Mouse (Mus musculus) ES-Bruce4 (cell line): ENCODE data around the gene Glb1l. TPM values are rescaled to one million over a fixed set of nuclear protein-coding genes. Genes with fewer than 3 reads are reported as not detected.
A peak's percentile ranks its signal among the peaks of the same experiment; 100 is the strongest.

Experiments
- H3K27ac ChIP-seq: 2 replicates; pipeline ENCODE4 v1.5.1; 2012; ENCODE audit warnings: low read length, inconsistent platforms; ENCODE audit not compliant: insufficient read depth
- H3K27me3 ChIP-seq: 2 replicates; pipeline ENCODE4 v1.6.1; 2012; ENCODE audit warnings: mild to moderate bottlenecking, low read length, inconsistent platforms; ENCODE audit not compliant: control insufficient read depth, poor library complexity, insufficient read depth, severe bottlenecking
- H3K36me3 ChIP-seq: 2 replicates; pipeline ENCODE4 v1.6.1; 2012; ENCODE audit warnings: inconsistent platforms, mild to moderate bottlenecking, low read length, moderate library complexity; ENCODE audit not compliant: control insufficient read depth, poor library complexity, insufficient read depth, severe bottlenecking
- H3K4me1 ChIP-seq: one replicate; pipeline ENCODE4 v1.8.1; 2011; ENCODE audit warnings: low read length; ENCODE audit not compliant: control insufficient read depth, insufficient read depth
- H3K4me3 ChIP-seq: 2 replicates; pipeline ENCODE4 v1.5.1; 2011; ENCODE audit warnings: low read depth, mild to moderate bottlenecking, low read length
- H3K9ac ChIP-seq: 2 replicates; pipeline ENCODE4 v1.6.1; 2012; ENCODE audit warnings: low read depth, mild to moderate bottlenecking, inconsistent platforms; ENCODE audit not compliant: poor library complexity, severe bottlenecking
- H3K9me3 ChIP-seq: replicated peaks from 2 replicates; pipeline ENCODE4 v1.6.1; 2012; ENCODE audit warnings: mild to moderate bottlenecking, low read length, inconsistent platforms; ENCODE audit not compliant: control insufficient read depth, poor library complexity, insufficient read depth, severe bottlenecking
- CTCF ChIP-seq: IDR thresholded peaks from one replicate; pipeline ENCODE4 v1.8.1; 2011; ENCODE audit warnings: low read depth, low read length
- EP300 ChIP-seq: IDR thresholded peaks from 2 replicates; pipeline ENCODE4 v1.6.1; 2011; ENCODE audit warnings: low read depth, low read length; ENCODE audit not compliant: insufficient read depth
- POLR2A ChIP-seq: IDR thresholded peaks from one replicate; pipeline ENCODE4 v1.8.1; 2011; ENCODE audit warnings: low read length; ENCODE audit not compliant: insufficient read depth
- polyA plus RNA-seq: library from polyadenylated mRNA; stranded (reverse); fragments of >200 nt; gene quantifications from 2 replicates; pipeline ENCODE4 v1.2.4, GENCODE M21; 2011; ENCODE audit warnings: low read depth; ENCODE audit not compliant: missing spikeins, insufficient read depth, insufficient read length

The Glb1l gene
- polyA plus RNA-seq: 5.1 and 10.6 TPM in 2 replicates

DNA sequence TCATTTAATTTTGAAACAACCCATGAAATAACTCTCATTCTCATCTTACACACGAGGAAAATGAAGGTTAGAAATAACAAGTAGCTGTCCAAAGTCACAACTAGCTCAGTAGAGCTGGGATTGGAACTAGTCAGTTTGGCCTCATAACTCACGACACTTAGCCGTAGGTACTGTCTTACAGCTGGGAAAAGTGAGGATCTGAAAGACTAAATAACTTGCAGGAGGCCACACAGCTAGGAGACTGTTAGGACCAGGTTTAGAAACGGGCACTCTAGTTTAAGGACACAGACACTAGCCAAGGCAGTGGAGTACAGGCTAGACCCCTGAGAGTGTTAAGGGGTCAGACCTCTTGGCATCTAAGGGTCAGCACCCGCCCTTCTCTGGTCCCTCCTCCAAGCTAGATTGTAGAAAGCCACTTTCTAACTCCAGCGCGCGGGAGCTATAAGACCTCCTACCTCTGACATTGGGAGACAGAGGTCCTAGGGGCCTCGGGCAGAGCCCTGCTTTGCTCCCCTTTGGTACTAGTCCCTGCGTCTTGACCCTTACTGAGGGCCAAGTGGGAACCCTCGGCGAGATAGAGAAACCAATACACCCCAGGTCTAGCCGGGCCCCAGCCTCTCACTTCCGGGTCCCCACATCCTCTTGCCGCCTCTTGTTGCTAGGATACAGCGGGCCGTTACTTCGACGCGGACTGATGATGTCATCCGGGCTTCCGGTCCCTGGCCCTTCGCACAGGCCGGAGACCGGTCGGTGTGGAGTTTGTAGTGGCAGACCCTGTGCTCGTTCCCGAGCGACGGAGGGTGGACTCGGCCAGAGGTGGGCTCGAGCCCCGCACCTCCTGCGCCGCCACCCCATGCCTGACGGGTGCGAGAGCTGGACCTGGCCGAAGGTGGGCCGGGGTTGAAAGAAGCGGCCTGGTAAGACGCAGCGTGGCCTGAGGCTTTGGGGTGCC lies at the start of gene Glb1l, which contains the start of gene Stk16:
Gene Glb1l (minus strand): TSS at position 678 of the 952 bp plus-strand sequence.
Gene Stk16 (plus strand): TSS at position 703 of the 952 bp plus-strand sequence.
- Histone ChIP-seq H3K27me3 (no peaks in the 10 kb centered on the region), H3K4me3 (peak within 1 kb of the TSS; percentile 97), H3K9ac (peak within 1 kb of the TSS; percentile 79), H3K9me3 (no peaks in the 10 kb centered on the region), H3K27ac (no peak within 1 kb of the TSS), H3K4me1 (peaks cover 2% of the 10 kb centered on the region), H3K36me3 (peaks cover 24% of the 10 kb centered on the region)
- TF ChIP-seq CTCF (no peak), POLR2A (peak; percentile 54)

DNA sequence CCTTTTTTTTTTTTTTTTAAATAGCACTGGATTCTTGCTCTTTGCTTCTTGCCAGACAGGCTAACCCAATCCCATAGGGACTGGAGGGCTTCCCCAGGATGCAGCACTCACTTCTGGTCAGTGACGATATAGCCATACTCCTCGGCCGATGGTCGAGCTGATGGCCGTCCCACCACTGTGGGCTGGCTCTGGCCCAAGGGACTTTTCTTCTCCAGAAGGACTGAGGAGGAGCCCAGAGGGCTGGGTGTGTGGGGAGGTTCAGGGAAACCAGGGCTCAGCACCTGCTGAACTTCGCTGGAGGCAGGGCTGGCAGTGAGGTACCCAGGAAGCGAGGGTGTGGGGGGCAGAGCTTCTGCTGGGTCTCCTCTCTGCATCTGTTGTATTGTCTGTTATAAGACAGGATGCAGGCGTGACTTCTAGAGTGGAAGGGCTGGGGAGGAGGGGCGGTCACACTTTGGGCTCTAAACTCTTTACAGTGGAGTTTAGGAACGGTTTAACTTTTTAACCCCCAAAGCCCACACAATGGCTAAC lies 45.0 kb upstream of the Glb1l start:
- no peaks in the 10 kb centered on the region for H3K36me3 ChIP-seq
- no peak overlapping the region for H3K9ac ChIP-seq
- H3K9me3 ChIP-seq: no peaks in the 10 kb centered on the region
- no peak for TF ChIP-seq POLR2A
- TF ChIP-seq EP300: no peak
- no peak for TF ChIP-seq CTCF
- peaks cover 1% of the 10 kb centered on the region for H3K4me1 ChIP-seq
- H3K27me3 ChIP-seq: no peaks in the 10 kb centered on the region
- no peak overlapping the region for H3K4me3 ChIP-seq
- no peak overlapping the region for H3K27ac ChIP-seq

DNA sequence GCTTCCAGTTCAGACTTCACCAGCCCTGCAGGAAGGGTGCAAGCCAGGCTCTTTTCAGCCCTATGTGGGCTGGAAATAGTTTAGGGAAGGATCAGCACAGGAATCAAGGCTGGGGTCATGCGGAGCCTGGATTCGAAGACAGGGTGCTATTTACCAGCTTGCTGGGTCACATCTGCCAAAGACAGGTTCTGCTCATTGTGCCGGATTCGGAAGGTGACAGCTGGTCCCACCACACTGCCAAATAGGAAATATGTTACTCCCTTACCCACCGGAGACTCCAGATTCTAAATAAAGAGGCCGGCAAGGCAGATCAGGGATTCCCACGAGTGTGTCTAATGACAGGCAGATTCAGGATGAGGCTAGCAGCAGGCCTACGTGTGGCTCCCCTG lies 44.0 kb upstream of the Glb1l start:
- Histone ChIP-seq H3K27me3 (no peaks in the 10 kb centered on the region), H3K27ac (no peak overlapping the region), H3K36me3 (no peaks in the 10 kb centered on the region), H3K9me3 (no peaks in the 10 kb centered on the region), H3K9ac (no peak overlapping the region), H3K4me3 (no peak overlapping the region), H3K4me1 (peaks cover 3% of the 10 kb centered on the region)
- no peak for TF ChIP-seq CTCF
- TF ChIP-seq EP300: no peak
- TF ChIP-seq POLR2A: no peak

DNA sequence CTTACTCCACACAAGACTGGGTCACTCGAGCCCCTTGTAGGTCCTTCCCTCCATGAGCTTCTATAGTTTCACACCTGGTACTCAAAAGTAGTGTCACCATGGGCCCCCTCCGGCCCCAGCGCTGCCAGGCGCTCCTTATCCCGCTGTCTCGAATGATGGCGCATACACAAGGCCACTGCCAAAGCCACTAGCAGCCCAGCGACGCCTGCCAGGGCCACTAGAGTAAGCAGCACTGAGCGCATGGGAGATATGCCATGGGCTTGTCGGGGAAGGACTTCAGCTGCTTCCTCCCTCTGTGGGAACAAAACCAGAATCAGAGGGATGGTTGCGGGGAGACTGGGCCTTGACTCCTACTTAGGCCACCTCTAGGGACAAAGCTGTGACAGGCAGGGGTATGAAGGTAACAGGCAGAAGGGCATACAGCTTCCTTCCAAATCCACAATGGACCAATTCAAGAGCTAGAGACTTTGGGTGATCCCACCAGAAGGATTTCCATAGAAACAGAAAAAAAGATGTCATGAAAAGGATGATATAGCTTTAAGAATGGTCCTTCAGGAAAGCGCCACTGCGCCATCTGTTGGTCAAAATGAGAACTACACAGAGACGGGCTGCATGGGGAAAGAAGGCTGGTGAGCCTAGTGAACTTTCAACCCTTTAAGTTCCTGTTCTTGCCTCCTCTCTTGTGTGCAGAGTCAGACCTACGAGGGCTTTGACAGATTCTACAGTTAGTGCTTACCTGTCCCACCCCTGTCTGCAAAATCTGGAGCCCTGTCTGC lies 43.4 kb upstream of the Glb1l start:
- Histone ChIP-seq H3K27me3 (no peaks in the 10 kb centered on the region), H3K4me1 (peaks cover 3% of the 10 kb centered on the region), H3K4me3 (no peak overlapping the region), H3K9me3 (no peaks in the 10 kb centered on the region), H3K9ac (no peak overlapping the region), H3K27ac (no peak overlapping the region), H3K36me3 (no peaks in the 10 kb centered on the region)
- TF ChIP-seq CTCF (peak; percentile 66), POLR2A (no peak), EP300 (no peak)

DNA sequence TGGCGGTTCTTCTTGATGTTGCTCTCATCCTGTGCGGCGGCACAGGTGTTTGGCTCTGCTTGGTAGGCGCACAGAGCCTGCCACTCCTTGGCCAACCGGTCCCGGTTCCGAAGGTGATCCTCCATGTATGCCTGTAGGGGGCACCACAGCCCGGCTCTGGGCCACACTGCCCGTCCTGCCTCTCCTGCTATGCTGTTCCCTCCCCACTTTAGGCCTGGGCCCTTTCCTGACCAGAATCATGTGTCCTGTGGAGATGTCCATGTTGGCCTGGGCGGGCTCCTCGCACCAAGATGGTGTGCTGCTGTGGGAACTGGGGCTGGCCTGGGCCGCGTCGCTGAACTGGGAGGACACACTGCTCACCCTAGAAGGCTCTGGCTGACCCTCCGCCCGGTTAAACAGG lies 42.4 kb upstream of the Glb1l start:
- no peaks in the 10 kb centered on the region for H3K9me3 ChIP-seq
- H3K4me1 ChIP-seq: peaks cover 3% of the 10 kb centered on the region
- no peaks in the 10 kb centered on the region for H3K27me3 ChIP-seq
- H3K4me3 ChIP-seq: peak overlapping the region; percentile 22
- H3K36me3 ChIP-seq: no peaks in the 10 kb centered on the region
- no peak overlapping the region for H3K27ac ChIP-seq
- peak overlapping the region; percentile 0; the same call in 1 of the 2 replicates for H3K9ac ChIP-seq
- TF ChIP-seq CTCF (peak; percentile 80), EP300 (no peak)
